Mouse (Mus musculus) heart, adult 2 months (tissue): ENCODE measurements around the gene Bnipl.

ENCODE experiments used
- CTCF ChIP-seq: fragments of 200-600 bp; IDR thresholded peaks from 2 replicates; pipeline ENCODE4 v1.8.1; 2022; ENCODE audit warnings: antibody characterized with exemption, mild to moderate bottlenecking, moderate library complexity
- EP300 ChIP-seq: fragments of 200-500 bp; IDR thresholded peaks from 2 replicates; pipeline ENCODE4 v1.6.1; 2011; ENCODE audit warnings: low read depth, low read length, control low read depth; ENCODE audit not compliant: insufficient read depth
- POLR2A ChIP-seq: fragments of 200-500 bp; IDR thresholded peaks from 2 replicates; pipeline ENCODE4 v1.6.1; 2011; ENCODE audit warnings: mild to moderate bottlenecking, low read depth, low read length, control low read depth; ENCODE audit not compliant: insufficient read depth

- TF ChIP-seq POLR2A = no peak
- TF ChIP-seq CTCF = no peak
- TF ChIP-seq EP300 = no peak
Measured at GRCm38 (mm10) chr3:95284501-95285281, 33.7 kb upstream of the Bnipl start.
